Mouse (Mus musculus) MN1 (cell line): ENCODE measurements around the gene Ddrgk1.

Source experiments
- DNase-seq: peaks from one replicate; pipeline ENCODE4 v3.0.0-alpha.2; 2016; ENCODE audit warnings: low spot score

Ddrgk1 gene

DNA sequence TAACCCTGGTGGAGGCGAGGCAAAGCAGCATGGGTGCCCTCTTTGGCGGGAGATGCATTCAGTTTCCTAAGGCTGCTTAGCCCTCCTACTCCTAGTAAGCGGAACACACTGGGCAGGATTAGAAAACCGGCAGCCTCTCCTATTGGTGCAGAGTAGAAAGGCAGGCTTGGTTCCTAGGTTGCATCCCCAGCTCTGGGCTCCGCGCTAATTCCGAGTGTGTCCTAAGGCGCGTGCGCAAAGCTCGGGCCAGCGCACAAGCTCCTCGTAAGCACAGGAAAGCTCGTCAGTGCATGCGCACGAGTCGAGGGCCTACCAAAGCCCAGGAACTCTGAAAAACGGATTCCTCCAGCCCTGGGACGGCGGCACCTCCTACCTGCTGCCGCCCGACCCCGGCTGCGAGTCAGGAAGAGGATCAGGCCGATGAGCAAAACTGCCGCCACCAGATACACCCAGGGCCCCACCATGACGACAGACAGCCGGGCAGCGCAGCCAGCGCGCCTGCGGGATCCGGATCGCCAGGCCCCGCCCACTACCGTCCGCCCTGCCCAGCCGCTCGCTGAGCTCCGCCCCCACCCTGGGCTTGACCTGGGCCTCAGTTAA, at the start of gene Ddrgk1:
Ddrgk1 (minus strand) TSS at position 558 of the 600 bp plus-strand sequence.
- DNase-seq = peak; percentile 95

DNA sequence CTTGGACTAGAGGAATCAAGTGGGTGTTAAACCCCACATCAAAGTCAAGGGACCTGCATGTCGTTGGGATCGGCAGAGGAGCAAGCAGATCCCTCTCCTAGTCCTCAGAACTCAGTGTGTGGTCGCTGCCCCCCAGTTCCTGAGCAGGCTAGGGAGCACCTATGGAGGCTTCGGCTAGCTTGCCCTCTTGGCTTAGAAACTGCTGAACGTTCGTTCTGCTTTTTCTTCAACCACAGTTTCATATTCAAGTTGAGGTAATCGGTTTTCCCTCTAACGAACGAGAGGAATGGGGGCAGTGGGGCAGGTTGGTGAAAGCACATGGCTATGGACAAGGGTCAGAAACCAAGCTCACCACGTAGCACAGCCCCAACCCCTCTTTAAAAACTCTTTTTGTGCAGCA, 42.6 kb upstream of the Ddrgk1 start:
- DNase-seq = no peak

DNA sequence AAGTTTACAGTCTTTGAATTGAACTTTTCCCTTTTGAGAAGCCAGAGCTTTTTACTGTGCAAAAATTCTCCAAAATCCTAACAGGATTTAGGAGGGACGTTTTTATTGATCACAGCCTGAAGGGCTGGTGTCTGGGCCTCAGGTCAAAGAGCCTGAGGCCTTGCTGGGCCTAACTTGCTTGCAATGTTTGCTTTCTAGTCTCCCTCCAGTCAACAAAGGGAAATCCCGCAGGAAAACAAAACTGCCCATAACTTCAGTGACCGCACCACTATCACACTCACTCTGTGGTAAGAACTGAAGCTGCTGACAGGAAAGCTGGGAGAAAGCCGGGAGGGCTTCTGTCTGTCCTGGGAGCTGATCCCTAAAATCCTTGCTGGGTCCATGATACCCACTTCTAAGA, 42.1 kb upstream of the Ddrgk1 start:
- DNase-seq = no peak

DNA sequence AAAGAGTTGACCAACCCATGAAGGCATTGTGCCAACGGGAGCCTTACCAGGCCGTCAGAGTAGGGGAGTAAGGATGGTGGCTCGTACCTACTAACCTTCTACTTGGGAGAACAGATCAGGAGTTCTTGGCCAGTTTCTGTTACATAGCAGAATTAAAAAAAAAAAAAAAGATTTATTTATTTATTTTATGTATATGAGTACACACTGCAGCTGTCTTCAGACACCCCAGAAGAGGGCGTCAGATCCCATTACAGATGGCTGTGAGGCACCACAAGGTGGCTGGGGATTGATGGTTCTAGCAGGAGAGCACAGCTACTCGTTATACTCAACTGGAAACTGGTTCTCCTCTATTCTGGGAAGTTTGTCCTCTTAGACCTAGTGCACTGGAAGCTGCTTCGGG, 40.7 kb upstream of the Ddrgk1 start:
- DNase-seq = no peak

DNA sequence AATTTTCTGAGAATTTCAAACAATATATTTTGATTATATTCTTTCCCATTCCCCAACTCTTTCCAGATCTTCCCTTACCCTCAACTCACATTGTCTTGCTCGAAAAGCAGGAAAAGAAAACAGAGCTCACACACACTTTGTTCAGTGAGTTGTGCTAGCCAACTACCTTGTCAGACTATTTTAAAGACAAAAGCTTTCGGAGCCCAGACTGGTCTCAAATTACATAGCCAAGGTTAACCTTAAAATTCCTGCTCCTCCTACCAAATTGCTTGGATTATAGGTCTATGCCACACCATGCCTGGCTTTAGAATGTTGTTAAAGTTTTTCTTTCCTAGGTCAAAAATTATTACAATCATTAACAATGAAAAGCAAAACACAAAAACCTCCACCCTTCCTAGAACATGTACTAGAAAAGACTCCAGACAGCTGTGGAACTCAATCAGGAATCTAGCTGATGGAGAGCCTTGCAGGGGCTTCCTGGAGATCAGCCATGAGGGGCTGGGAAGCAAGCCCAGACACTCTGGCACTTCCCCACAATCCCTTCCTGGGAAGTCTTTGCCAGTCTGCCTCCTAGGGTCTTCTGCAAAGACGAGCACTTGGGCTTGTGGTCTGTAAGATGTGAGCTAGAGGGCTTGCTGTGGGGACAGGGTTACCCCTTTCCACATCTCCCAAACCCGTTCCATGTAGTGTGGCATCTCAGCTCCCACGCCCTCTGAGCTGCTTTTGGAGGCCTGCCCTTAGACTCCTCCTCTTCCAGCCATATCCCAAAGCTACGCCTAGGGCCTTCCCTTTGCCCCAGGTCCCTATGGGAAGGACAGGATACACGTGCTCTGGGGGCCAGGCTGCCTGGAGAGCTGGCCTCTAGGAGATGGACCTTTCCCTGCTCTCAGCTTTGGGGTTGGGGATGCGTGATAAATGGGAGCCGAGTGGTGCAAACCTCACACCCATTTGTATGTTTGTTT, 39.9 kb upstream of the Ddrgk1 start:
- DNase-seq = no peak

DNA sequence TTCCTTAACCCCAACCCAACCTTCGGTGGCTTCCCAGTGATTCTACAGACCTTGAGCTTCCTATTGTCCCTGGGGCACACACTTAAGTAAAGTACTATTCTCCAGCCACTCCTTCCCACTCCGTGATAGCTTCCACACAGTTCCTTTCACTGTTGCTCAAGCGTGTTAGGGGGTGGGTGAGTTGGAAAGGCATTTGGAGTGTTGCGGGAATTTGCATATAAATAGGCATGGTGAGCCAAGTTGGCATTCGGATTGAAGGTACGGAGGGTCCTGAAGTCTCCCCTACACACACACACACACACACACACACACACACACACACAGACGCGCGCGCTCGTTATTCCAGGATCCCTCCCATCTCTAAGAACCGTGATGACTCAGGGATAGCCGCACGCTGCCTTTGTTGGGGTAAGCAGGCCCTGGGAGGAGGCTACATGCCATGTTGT, 33.4 kb upstream of the Ddrgk1 start:
- peak; percentile 37 for DNase-seq

DNA sequence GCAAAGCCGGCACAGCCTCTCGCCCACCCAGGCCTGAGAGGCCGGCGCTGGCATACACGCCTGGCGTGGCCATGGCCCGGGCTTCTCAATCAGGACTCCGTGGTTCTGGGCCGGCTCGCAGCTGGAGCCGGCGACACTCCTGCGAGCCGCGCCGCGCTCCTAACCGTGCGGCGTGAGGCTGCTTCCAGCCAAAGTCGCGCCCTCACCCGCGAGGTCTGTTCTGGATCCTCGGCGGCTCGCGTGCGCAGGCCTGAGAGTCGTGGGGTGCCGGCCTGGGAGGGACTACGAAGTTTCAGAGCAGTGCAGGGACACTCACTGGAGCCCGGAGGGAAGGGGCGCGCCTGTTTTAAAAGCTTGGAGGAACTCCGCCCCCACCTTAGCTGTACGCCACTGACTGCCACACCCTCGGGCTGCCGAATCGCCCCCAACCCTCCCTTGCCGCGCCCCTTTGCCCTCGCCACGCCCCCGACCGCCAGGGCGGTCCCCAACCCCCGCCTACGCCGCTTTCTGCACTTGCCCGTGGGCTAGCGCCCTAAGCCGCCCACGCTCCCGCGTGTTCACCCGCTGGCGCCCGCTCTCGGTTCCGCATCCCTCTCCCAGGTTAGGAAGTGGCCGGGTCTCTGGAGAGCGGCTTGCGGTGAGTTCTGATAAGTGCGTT, 32.8 kb upstream of the Ddrgk1 start, which contains the start of gene Slc4a11:
Slc4a11 (minus strand) TSS at position 367 of the 658 bp plus-strand sequence.
- peak; percentile 67 for DNase-seq

DNA sequence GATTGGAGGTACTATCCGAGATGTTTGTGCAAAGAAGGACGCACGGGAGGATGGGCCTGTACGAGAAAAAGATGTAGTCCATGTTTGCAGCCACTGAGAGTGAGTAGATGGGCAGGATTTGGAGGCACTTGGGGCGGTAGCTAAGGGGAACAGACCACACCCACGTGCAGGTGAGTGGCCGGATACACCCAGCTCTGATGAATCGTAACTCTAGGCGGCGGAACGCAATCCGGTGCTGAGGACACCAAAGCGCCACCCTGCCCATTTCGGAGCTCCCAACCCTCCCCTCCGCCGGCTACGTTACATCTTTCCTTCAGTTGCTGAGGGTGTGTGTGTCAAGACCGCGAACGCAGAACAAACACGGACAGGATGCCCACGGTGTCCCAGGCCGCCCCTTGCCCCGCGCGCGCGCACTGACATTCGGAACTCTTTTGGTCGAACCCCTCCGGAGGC, 32.3 kb upstream of the Ddrgk1 start:
- peak; percentile 32 for DNase-seq

DNA sequence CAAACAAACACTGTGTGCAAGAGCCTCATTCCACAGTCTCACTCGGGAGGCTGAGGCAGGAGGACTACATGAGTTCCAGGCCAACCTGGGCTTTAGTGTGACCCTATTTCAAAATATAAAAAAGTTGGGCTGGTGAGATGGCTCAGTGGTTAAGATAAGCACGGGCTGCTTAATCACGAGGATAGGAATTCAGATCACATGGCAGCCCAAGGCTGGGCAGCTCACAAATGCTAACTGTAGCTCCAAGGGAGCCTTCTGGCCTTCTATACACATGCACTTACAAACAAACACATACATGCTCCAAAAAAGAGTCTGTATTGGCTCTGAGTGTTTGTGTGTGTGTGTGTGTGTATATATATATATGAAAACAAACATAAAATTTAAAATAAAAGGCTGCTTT, 29.1 kb upstream of the Ddrgk1 start:
- DNase-seq = no peak

DNA sequence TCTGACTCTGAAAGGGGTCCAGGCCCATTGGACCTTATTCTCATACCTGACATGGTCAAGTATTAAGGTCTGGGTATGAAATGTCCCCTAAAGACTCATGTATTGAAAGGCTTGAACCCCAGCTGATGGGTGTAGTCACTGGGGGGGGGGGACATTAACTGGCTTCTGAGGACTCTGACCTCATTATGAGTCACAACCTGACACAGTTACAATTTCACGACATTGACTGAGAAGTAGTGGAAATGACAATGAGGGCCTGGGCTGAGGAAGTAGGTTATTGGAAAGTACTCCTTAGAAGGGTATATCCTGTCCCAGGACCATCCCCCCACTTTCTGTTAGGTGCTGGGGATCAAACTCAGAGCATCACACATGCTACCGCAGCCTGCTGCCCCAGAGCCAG, 24.6 kb upstream of the Ddrgk1 start:
- DNase-seq = no peak

DNA sequence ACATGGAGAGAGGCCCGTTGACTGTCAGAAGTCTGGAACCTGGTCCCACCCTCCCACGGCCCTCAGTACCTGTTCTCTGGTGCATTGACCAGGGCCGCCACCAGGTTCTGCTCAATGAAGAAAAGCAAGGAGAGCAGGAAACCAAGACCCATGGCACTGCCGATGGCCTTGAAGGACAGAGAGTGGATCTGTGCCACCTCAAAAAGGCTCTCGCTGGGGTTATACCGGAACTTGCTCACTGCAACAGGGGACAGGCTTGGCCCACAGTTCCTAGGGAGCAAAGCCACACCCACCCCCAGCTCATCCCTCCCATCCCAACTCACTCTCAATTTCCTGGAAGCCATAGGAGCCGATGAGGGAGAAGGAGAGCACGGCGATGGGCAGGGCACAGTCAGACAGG, 21.0 kb upstream of the Ddrgk1 start:
- DNase-seq = no peak

DNA sequence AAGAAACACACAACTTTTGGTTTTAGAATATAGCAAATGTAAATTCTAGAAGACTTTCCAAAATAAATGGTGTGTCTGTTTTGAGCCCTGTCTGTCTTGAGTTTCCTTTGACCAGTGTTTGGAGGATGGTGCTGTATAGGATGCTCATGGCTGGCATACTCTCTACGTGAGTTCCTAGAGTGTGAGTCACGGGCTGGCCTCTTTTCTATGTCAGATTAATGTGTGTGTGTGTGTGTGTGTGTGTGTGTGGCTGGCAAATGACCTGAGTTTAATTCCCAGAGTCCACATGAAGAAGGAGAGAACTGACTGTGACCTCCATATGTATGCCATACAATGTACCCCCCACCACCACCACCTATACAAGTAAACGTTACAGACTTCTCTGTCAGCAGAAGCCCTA, 17.1 kb upstream of the Ddrgk1 start:
- DNase-seq = no peak

DNA sequence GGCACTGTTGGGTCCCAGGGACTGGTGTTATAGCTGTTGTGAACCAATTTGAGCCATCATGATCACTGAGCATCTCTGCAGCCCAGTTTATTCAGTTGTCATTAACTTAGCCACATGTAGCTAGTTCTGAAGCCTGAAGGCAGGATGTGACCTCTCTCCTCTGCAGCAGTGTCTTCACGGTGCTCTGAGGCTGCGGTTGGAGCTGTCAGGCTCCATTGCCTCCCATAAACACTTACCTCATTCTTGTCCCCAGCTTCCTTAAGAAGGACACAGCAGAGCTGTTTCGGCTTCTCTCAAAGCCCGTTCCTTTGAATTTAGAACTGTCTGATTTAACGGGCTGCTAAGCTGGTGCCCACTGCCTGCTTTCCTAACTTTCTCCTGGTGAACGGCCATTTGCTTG, 15.4 kb upstream of the Ddrgk1 start:
- no peak for DNase-seq

DNA sequence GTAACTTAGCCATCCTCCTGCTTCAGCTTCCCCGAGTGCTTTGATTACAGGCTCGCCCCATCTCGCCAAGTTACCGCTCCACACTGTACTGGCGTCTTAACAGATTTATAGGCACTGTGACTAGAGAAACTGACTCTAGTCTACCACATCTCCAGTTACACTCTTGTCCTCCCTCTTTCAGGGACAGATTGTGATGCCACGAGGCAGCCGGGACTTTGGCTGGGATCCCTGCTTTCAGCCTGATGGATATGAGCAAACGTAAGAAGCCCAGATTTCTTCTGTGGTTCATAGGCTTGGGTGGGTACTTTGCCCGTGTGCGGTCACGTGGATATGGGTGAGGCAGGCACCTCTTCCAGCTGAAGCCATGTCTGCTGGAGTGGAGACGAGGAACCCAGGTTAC, 14.7 kb upstream of the Ddrgk1 start:
- no peak for DNase-seq

DNA sequence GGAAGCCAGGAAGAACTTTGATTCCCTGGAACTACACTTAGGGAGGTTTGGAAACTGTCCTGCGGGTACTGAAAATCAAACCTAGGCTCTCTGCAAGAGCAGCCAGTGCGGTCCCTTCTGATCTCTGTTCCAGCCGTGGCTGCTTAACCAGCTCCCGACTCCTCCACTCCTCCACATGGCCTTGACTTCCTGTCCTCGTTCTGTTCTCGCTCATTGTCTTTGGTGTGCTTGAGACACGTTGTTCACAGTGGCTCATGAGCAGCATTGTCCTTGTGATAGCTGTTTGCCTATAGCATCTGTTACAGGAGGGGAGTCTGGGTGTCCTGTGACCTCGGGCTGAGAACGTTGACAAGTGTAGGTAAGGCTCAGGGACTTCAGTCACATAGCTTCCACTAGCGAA, 12.8 kb upstream of the Ddrgk1 start:
- no peak for DNase-seq

DNA sequence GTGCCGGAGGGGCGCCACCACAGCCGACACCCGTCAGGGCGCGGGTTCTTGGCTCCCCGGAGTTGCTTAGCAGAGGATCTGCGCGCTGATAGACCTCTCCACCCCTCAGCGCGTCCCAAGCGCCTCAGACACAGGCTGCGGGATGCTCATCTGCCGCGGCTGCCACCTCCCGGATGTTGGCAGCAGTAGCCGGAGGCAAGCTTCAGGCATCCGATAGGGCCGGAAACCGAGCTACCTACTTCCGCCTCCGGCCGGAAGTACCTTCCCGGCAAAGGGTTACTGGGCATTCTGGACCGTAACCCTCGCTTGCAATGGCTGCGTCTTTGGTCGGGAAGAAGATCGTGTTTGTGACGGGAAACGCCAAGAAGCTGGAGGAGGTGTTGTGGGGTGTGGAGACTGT, 3.1 kb upstream of the Ddrgk1 start, which contains the start of gene Itpa:
Itpa (plus strand) TSS at position 52 of the 400 bp plus-strand sequence.
- DNase-seq = peak; percentile 86

DNA sequence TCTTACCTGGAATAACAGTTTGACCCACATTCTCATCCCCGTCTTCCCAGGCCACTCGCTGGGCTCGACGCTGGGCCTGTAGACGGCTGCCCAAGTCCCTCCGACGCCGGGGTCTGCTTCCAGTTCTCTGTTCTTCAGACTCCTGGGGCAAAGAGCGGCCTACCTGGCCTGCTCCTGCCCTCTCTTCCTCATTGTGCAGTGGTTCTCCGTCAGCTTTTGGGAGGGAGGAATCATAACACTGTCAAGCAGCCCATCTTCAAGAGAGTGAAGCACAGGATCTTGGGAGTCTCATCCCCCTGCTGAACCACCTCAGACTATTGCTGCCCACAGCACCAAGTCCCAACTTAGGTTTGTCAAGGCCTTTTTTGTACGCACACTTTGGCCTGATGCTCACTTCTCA, 1.1 kb downstream of the Ddrgk1 start:
- DNase-seq = no peak

DNA sequence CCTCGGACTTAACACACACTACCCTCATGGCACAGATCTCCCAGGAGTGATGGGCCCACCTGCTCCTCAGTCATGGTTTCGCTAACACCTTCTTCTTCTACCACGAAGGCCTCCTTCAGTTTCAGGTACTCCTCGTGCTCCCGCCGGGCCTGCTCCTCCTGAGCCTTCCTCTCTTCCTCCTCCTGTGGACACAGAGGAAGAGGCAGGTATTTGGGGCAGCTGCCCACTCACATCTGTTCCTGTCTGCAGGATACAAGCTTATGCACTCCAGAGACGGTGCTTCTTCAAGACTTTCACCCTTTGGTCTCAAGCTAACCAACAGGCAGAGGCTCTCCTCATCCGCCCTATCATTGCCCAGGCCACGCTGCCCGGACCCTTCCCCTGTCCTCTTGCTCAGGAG, 5.9 kb downstream of the Ddrgk1 start:
- DNase-seq = no peak

DNA sequence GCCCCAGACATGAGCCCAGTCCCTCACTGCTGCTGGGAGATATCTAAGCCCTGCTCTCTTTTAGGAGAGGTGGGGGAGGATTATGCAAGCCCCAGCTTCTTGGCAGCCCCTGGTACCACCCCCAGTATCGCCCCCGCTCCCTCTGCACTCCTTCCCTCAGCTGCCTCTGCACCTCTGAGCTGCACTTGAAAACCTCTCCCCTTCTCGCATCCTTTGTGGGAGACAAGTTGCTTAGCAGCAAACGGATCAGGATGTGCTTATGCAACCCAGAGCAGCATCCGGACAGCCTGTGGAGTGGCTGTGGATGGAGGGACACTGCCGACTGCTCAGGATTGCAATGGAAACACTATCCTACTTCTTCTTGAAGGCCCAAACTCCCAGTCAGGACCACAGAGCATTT, 6.9 kb downstream of the Ddrgk1 start:
- DNase-seq = no peak

DNA sequence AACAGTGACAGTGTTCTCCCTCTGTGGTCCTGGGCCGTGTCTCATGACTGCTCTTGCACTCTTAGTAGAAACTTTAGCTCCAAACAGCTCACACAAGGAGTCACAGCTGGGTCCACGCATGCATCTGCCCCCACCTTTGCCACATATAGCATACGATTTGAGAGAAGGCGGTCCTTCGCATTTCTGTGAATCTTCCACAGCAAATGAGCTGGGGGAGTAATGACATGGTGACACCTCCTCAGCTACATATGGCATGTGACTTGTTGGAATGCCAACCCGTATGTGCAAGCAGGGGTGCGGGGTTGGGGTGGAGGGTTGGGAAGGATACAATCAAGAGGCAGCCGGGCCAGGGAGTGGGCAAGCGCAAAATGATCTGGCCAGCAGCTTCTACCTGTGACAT, 7.9 kb downstream of the Ddrgk1 start:
- DNase-seq = no peak

DNA sequence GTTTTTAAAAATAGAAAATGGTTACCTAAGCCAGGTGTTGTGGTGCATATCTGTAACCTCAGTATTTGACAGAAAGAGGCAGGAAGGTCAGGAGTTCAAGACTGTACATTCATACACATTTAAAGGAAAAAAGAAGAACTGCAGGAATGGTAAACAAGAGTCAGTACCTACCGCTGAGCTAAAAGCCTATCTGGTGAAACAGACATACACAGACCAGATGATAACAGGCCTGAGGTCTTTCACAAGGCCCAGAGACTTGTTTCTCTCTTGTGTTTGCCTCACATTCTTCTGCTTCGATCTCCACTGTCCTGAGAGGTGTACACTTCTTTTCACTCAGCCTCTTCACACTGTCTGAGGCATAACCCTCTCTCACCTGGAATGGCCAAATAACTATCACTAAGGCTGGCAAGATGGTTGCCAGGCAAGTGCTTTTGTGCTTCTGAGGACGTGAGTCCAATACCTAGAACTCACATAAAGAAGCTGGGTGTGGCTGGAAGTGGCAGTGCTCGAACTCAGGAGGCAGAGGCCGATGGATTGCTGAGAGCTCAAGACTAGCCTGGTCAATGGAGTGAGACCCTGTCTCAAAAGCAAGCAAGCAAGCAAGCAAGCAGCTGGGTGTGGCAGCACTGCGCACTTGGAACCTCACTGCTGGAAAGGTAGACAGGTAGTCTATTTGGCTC, 8.7 kb downstream of the Ddrgk1 start:
- DNase-seq = no peak

DNA sequence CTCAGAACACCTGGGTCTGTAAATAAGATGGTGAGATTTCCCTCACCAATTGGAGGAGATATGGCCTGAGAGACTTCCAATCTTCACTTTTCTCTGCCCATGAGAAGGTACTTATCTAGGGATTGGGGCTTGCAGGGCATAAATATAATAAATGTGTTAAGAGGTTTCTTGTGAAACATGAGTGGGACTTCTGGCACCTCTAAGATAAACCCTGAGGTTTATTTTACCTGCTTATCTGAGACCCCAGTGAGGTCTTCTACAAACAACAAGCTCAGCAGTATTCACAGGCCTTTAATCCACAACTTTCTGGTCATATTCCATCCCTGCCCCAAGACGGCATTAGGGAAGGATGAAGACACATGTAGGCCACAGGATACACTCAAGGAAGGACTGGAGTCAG, 10.7 kb downstream of the Ddrgk1 start:
- no peak for DNase-seq
